Mouse (Mus musculus) retina, postnatal 7 days (tissue): ENCODE results near the gene E330021D16Rik.

Source experiments
- DNase-seq: peaks from one replicate; pipeline ENCODE4 v3.0.0-alpha.2; 2012; ENCODE audit warnings: low read depth, low spot score

The E330021D16Rik gene

GRCm38 (mm10) chr6:136422084-136422853, 6.9 kb upstream of the E330021D16Rik start:
- peak; percentile 38 for DNase-seq

DNA sequence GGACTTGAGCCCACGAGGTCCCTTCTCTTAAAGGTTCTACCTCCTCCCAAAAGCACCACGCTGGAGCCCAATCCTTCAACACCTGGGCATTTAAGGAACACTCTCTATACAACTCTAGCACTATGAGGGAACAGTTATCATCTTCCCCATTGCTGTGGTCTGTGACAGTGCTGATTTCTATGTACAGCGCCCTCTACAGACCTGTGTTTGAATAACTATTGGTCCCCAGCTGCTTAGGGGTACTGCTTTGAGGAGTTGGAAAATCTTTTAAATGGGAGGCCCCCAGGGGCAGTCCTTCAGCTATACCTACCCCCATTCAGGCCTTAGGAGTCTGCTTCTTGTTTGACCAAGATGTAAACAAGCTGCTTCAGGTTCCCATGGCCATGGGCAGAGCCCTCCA, 5.7 kb upstream of the E330021D16Rik start:
- DNase-seq = no peak

DNA sequence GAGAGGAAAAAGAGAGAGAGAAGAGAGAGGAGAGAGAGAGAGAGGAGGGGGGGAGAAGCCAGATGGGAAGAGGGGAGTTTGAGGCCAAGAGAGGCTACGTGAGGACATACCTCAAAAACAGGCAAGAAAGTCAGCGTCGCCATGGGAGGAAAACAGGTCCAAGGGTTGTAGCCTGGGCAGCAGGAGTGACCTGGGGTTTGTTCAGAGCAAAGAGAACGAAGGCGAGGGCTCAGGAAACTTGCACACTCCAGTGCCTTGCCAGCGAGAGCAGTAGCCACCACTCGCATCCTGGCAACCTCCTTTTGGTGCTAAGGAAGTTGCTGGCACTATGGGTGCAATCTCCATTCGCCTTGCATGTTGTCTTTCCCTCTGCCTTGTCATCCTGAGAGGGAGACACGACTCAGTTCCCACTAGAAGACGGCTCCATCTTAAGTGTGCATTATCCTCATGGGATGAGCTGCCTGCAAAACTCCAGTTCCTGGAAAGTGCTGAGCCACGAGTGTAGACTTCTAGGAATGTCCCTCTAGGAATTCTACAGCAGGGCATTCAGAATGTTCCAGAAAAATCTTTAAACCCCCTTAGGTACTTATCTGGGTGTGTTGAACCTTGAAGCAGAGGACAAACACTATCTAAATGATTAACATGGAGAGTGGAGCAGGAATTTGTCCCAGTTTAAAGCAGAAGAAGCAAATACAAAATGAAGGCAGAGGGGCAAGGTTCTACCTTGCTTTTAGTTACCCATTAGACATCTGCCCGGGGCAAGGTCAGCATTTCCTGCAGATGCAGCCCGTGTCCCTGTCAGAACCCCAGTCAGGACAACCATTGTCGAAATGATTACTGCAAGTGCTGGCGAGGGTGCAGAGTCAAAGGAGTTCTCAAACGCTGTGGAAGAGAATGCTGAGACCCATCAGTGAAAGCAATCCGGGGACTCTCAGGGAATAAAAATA, 3.8 kb upstream of the E330021D16Rik start:
- DNase-seq = no peak

DNA sequence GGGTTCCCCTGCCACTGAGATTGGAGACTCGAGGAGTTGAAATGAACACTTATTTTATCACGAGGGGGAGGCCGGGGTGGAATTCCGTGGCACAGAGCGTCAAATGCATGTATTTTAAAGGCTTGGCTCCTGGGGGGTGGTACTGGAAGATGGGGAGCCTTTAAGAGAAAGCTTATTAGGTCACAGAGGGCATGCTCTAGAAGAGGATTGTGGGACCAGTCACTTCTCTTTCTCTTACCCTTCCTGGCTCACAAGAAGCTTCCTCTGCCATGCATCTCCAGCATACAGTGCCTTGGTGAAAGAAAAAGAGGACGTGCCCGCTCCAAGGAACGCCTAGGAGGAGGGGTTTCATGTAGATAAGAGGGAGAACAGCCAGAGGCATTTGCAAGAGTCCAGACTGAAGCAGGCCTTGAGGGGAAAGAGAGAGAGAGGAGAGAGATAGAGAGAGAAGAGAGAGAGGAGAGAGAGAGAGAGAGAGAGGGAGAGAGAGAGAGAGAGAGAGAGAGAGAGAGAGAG, 3.0 kb upstream of the E330021D16Rik start:
- DNase-seq = no peak

DNA sequence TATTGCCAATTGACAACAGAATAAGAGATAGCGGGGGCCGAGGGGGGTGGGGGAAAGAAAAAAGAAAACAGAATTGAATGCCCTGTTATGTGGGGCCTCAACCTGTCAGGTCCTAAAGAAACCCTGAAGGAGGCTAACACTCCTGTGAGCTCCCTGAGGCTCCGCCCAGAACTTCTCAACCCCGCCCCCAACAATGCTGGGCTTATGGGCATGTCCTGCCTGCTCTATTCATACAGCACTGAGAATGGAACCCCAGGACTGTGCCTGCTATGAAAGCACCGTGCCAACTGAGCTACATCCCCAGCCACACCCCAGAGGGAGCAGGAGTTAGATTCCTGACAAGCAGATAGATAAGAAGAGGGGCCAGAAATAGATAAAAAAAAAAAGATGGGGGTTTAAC, 2.5 kb upstream of the E330021D16Rik start:
- no peak for DNase-seq

GRCm38 (mm10) chr6:136413856-136414362, 1.5 kb downstream of the E330021D16Rik start:
- DNase-seq = no peak

DNA sequence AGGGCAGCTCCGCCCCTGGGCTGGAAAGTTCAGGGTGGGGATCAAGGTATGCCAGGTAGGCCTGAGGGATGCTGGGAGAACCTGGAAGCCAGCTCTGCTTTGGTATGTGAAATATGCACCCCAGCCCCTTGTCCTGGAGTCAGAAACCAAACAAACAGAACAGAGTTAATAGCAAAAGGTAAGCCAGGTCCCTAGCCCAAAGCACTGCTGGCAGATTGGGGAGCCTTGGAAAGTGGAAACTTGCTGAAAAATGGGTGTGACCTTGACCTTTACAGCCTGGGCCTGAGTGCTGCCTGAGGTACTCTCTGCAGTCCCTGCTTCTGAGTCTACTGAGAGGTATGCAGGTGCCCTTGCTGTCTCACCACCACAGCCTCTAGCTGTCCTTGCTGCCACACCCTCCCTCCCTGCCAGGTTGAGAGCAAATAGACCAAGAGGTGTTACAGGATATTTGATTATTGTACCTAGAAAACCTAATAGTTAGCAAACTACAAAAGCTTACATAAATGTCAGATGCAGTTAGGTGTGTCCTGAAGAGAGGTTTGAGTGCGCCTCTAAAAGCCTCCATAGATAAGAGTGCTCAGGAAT, 7.7 kb downstream of the E330021D16Rik start:
- no peak for DNase-seq

DNA sequence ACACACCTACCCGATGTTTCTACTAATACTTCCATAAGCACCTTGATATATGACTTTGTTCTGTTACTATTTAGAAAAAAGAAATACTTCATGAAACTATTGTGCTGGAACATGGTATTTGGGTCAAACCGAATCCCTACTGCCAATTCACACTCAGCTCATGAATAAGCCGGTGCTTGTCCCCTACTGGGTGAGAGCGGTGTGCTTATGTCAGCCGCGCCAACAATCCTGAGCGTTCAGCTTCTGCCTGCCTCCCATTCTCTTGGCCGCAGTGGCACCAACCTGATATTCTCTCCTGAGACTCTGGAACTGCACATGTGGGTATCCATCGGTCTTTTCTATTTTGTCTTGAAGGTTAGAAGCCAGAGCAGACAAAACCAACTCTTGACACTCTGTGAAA, 18.5 kb downstream of the E330021D16Rik start:
- DNase-seq = no peak

- DNase-seq = no peak
These were observed 25.1 kb downstream of the E330021D16Rik start for GRCm38 (mm10) chr6:136390262-136390661.

GRCm38 (mm10) chr6:136385287-136385686, 30.1 kb downstream of the E330021D16Rik start:
- no peak for DNase-seq

GRCm38 (mm10) chr6:136383218-136383617, 32.2 kb downstream of the E330021D16Rik start:
- DNase-seq = no peak

DNA sequence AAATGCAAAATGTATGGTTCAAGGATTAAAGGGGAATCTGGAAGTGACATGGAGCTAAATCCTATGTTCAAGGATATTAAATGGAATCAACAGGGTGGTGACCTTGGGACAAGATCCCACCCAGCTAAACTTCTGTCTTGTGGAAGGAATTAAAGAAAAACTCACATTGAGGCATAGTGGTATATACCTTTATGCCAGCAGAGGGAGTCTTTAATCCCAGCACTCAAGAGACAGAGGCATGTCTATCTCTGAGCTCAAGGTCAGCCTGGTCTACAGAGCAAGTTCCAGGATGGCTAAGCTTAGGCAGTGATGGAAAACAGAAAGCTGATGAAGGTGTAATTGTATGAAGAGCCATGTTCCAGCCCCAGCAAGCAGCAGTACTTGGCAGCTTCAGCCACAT, 39.3 kb downstream of the E330021D16Rik start:
- DNase-seq = no peak

- no peak for DNase-seq
These were observed 50.8 kb downstream of the E330021D16Rik start for GRCm38 (mm10) chr6:136364430-136365098.

GRCm38 (mm10) chr6:136364008-136364407, 51.4 kb downstream of the E330021D16Rik start:
- DNase-seq = no peak

DNA sequence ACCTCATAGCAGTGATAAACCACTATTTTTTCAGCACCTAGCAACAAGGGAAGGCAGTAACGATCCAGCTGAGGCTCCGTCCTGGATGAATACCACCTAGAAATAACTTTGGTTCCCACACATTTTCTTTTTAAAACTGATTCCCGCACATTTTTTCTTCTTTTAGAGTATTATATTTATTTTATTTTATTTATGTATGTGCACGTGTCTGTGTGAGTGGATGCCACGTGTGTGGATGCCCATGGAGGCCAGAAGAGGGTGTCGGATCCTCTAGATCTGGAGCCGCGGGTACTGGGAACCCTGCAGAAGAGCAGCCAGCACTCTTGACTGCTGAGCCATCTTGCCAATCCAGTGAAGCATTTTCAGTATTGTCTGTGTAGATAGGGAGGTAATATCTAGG, 52.1 kb downstream of the E330021D16Rik start:
- DNase-seq = no peak

GRCm38 (mm10) chr6:136358471-136358870, 56.9 kb downstream of the E330021D16Rik start:
- no peak for DNase-seq

DNA sequence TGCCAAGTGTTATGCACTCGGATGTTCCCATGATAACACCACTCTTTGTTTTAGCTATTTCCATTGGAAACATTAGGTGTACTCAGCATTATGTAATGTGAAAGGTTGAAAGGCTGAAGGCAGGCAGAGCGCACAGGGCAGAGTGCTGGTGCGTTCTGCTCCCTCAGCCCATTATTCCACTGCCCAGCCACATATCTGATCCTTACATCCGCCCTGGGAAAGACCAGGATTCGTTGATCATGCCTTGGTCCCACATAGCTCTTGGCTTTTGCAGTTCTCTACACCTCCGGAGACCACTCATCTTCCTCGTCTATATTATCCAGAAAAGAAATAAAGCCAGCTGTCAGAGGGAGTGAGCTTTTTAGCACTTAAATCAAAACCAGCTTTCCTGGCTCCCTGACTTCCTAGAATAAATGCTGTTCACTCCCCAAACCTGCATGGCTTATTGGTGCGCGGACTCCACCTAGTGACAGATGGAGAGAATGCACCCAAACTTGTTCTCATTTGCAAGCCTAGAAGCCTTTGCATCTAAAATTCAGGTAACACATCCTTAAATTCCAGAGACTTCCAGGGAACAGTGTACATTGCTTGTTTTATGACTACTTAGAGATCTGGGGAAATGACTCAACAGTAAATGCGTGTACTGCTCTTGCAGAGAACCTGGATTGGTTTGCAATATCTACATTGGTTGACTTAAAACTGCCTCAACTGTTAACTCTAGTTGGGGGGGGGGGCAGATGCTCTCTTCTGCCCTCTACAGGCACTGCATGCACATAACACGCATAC, 61.8 kb downstream of the E330021D16Rik start:
- peak; percentile 58 for DNase-seq
